Mouse (Mus musculus) NIH3T3 (cell line): ENCODE measurements at regions not wholly inside any gene's neighbourhood (a gene's known extent, or its start where the extent isn't known, plus 50 kb on each side); places are given as distances from the start of the nearest gene placed in this dataset.

Experiments used
- DNase-seq: peaks from one replicate; pipeline ENCODE4 v3.0.0-alpha.2; 2012; ENCODE audit warnings: low read depth

GRCm38 (mm10) chr14:48054719-48055118, 65.9 kb upstream of the Peli2 start:
- DNase-seq: peak; percentile 15

DNA sequence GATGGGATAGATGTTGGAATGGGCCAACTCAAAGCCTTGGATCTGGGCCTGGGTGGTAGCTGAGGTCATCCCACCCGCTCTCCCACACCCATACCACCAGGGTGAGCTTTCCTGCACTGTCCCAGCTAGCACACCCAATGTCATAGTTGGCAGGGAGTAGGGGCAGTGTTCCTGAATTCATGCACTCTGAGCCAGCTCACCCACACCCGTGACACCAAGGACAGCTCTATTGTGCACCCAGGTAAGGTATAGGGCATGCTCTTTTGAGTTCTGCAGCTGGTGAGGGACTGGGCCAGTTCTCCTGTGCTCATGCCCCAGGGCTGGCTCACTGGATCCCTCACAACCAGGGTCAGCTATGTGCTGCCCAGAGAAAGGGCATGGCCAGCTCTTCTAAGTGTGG, 64.8 kb upstream of the Peli2 start:
- no peak for DNase-seq

GRCm38 (mm10) chr14:48058234-48058868, 62.3 kb upstream of the Peli2 start:
- DNase-seq: no peak

DNA sequence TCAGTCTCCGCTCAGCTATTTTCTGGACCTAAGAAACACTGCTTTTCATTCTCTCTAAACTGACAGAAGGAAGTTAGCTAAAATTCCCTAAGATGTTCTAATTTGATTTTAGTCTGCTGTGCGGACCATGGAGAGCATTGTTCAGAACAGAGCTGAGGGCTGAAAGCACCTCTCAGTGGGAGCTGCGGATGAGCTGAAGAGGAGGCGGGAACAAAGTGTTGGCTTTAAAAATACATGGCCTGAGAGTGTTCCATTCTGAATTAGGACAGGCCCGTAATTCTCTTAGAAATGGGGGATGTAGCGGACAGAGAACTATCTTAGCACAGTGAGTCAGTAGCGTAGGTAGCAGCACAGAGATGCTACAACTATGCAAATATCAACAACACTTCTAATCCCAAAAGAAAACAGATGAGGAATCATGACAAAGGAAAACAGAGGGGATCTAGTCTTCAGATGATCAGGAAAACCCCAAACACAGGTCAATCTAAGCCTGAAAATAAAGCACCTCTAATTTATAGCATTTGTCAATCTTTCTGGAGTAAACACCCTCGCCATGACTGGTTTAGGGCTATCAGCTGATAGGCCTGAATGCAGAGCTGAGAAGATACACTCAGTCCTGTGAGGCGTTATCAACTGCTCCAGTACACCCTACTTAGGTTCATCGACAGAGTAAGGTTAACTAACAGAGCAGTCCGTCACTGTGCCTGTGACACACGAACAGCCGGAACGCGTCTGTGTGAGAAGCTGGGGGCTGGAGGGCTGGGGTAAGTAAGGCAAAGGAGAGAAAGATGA, 60.8 kb upstream of the Peli2 start:
- no peak for DNase-seq

GRCm38 (mm10) chr14:48068641-48069040, 52.0 kb upstream of the Peli2 start:
- DNase-seq: no peak
